Mouse (Mus musculus): Measurements from ENCODE around the gene Apeh. TPM values are rescaled to one million over a fixed set of nuclear protein-coding genes. Genes with fewer than 3 reads are reported as not detected.

The Apeh gene
- polyA plus RNA-seq, 1 experiment from 2014 or later: 48.7 TPM

DNA sequence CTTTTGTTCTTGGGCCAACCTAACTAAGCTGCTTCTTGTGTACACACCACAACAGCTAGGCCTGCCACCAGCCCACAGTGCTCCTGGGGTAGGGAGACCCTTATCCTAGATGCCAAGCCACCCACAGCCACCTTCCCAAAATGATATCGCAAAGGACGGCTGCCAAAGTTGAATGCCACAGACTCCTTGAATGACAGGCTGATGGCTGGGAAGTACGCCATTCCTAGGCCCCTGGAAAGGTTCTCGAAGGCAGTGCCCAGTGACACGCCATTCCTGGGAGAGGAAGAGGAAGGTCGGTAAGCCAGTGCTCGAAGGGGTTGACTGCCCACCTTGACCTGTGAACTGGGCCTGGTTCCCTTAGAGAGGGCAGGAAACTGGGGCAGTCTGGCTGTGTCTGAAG is 24.9 kb downstream of the Apeh start:
- no peak overlapping the region for H3K27ac ChIP-seq
- H3K27me3 ChIP-seq (ENCODE audit: control insufficient read depth, insufficient read depth, low read length): no peaks in the 10 kb centered on the region
- no peaks in the 10 kb centered on the region for H3K9me3 ChIP-seq (ENCODE audit: control insufficient read depth, low read length)
- no peak overlapping the region for H3K4me3 ChIP-seq (replicated peaks; ENCODE audit: low read length)
- H3K9ac ChIP-seq: no peak overlapping the region
- H3K4me2 ChIP-seq (replicated peaks): no peak overlapping the region
- ATAC-seq (ENCODE audit: low FRiP score) (no peak), DNase-seq (ENCODE audit: low spot score) (no peak)
- H3K36me3 ChIP-seq (replicated peaks; ENCODE audit: control insufficient read depth, insufficient read depth): peaks cover 47% of the 10 kb centered on the region
- no peaks in the 10 kb centered on the region for H3K4me1 ChIP-seq (replicated peaks; ENCODE audit: control insufficient read depth, insufficient read depth, low read length)
- whole genome bisulfite sequencing: 95% methylated on average over 7 of the region's 7 CpGs

GRCm38 (mm10) chr9:108069007-108069406 is 25.4 kb downstream of the Apeh start:
- Histone ChIP-seq H3K9ac (no peak overlapping the region), H3K27ac (no peak overlapping the region), H3K9me3 (ENCODE audit: control insufficient read depth, low read length) (no peaks in the 10 kb centered on the region), H3K27me3 (ENCODE audit: control insufficient read depth, insufficient read depth, low read length) (no peaks in the 10 kb centered on the region), H3K4me1 (replicated peaks; ENCODE audit: control insufficient read depth, insufficient read depth, low read length) (no peaks in the 10 kb centered on the region), H3K4me3 (replicated peaks; ENCODE audit: low read length) (no peak overlapping the region), H3K4me2 (replicated peaks) (no peak overlapping the region), H3K36me3 (replicated peaks; ENCODE audit: control insufficient read depth, insufficient read depth) (peaks cover 52% of the 10 kb centered on the region)
- ATAC-seq (ENCODE audit: low FRiP score) (no peak), DNase-seq (ENCODE audit: low spot score) (no peak)
- WGBS: 91% methylated on average over 9 of the region's 9 CpGs

GRCm38 (mm10) chr9:108067900-108068299 is 26.5 kb downstream of the Apeh start:
- DNase-seq (ENCODE audit: low spot score): peak; percentile 92
- Histone ChIP-seq H3K4me3 (replicated peaks; ENCODE audit: low read length) (no peak overlapping the region), H3K27ac (no peak overlapping the region), H3K27me3 (ENCODE audit: control insufficient read depth, insufficient read depth, low read length) (no peaks in the 10 kb centered on the region), H3K4me1 (replicated peaks; ENCODE audit: control insufficient read depth, insufficient read depth, low read length) (no peaks in the 10 kb centered on the region), H3K9ac (no peak overlapping the region), H3K36me3 (replicated peaks; ENCODE audit: control insufficient read depth, insufficient read depth) (peaks cover 63% of the 10 kb centered on the region), H3K9me3 (ENCODE audit: control insufficient read depth, low read length) (no peaks in the 10 kb centered on the region), H3K4me2 (replicated peaks) (no peak overlapping the region)
- WGBS: 26% methylated on average over 8 of the region's 8 CpGs
- ATAC-seq (ENCODE audit: low FRiP score): peak; percentile 47; the same call in 1 of the 2 replicates

DNA sequence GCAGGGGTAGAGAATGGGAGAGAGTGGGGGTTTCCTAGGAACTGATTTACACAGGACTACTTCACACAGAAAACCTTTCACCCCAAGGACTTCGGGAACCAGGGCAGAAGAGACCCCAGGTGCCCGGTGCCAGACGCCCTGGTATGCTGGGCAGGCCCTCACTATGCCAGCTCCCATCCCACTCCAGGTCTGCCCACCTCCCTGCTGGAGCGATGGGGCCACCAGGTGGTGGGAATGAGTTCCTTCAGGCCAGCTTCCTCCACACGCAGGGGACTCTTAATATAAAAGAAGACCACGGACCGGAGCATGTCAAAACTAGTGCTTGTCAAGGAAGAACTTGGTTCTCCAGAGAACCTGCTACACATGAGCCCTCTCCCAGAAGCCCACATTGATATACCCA is 27.2 kb downstream of the Apeh start:
- no peak overlapping the region for H3K9ac ChIP-seq
- peaks cover 64% of the 10 kb centered on the region for H3K36me3 ChIP-seq (replicated peaks; ENCODE audit: control insufficient read depth, insufficient read depth)
- no peaks in the 10 kb centered on the region for H3K27me3 ChIP-seq (ENCODE audit: control insufficient read depth, insufficient read depth, low read length)
- DNase-seq (ENCODE audit: low spot score): no peak
- H3K4me1 ChIP-seq (replicated peaks; ENCODE audit: control insufficient read depth, insufficient read depth, low read length): no peaks in the 10 kb centered on the region
- WGBS: 86% methylated on average over 7 of the region's 7 CpGs
- no peak overlapping the region for H3K27ac ChIP-seq
- H3K4me2 ChIP-seq (replicated peaks): no peak overlapping the region
- no peaks in the 10 kb centered on the region for H3K9me3 ChIP-seq (ENCODE audit: control insufficient read depth, low read length)
- no peak overlapping the region for H3K4me3 ChIP-seq (replicated peaks; ENCODE audit: low read length)
- ATAC-seq (ENCODE audit: low FRiP score): no peak

GRCm38 (mm10) chr9:108065491-108066011 is 28.9 kb downstream of the Apeh start:
- no peak overlapping the region for H3K27ac ChIP-seq
- H3K27me3 ChIP-seq (ENCODE audit: control insufficient read depth, insufficient read depth, low read length): no peaks in the 10 kb centered on the region
- peak; percentile 63 for DNase-seq (ENCODE audit: low spot score)
- no peak overlapping the region for H3K4me3 ChIP-seq (replicated peaks; ENCODE audit: low read length)
- ATAC-seq (ENCODE audit: low FRiP score): 0 out of 2 replicates have a peak, but pooled peaks have one; percentile 62
- no peaks in the 10 kb centered on the region for H3K4me1 ChIP-seq (replicated peaks; ENCODE audit: control insufficient read depth, insufficient read depth, low read length)
- peaks cover 58% of the 10 kb centered on the region for H3K36me3 ChIP-seq (replicated peaks; ENCODE audit: control insufficient read depth, insufficient read depth)
- H3K9ac ChIP-seq: no peak overlapping the region
- no peak overlapping the region for H3K4me2 ChIP-seq (replicated peaks)
- WGBS: 50% methylated on average over 5 of the region's 5 CpGs
- no peaks in the 10 kb centered on the region for H3K9me3 ChIP-seq (ENCODE audit: control insufficient read depth, low read length)

- H3K36me3 ChIP-seq (replicated peaks; ENCODE audit: control insufficient read depth, insufficient read depth): peaks cover 58% of the 10 kb centered on the region
- no peak overlapping the region for H3K4me3 ChIP-seq (replicated peaks; ENCODE audit: low read length)
- no peak overlapping the region for H3K4me2 ChIP-seq (replicated peaks)
- DNase-seq (ENCODE audit: low spot score) (no peak), ATAC-seq (ENCODE audit: low FRiP score) (no peak)
- H3K27me3 ChIP-seq (ENCODE audit: control insufficient read depth, insufficient read depth, low read length): no peaks in the 10 kb centered on the region
- no peak overlapping the region for H3K9ac ChIP-seq
- WGBS: 89% methylated on average over 12 of the region's 12 CpGs
- H3K4me1 ChIP-seq (replicated peaks; ENCODE audit: control insufficient read depth, insufficient read depth, low read length): no peaks in the 10 kb centered on the region
- H3K9me3 ChIP-seq (ENCODE audit: control insufficient read depth, low read length): no peaks in the 10 kb centered on the region
- no peak overlapping the region for H3K27ac ChIP-seq
Measured at GRCm38 (mm10) chr9:108063361-108063760, 31.0 kb downstream of the Apeh start.

GRCm38 (mm10) chr9:108062142-108062541 is 32.3 kb downstream of the Apeh start:
- DNase-seq (ENCODE audit: low spot score) (no peak), ATAC-seq (ENCODE audit: low FRiP score) (no peak)
- Histone ChIP-seq H3K36me3 (replicated peaks; ENCODE audit: control insufficient read depth, insufficient read depth) (peaks cover 70% of the 10 kb centered on the region), H3K9me3 (ENCODE audit: control insufficient read depth, low read length) (no peaks in the 10 kb centered on the region), H3K27me3 (ENCODE audit: control insufficient read depth, insufficient read depth, low read length) (no peaks in the 10 kb centered on the region), H3K4me1 (replicated peaks; ENCODE audit: control insufficient read depth, insufficient read depth, low read length) (no peaks in the 10 kb centered on the region), H3K4me2 (replicated peaks) (no peak overlapping the region), H3K4me3 (replicated peaks; ENCODE audit: low read length) (no peak overlapping the region), H3K9ac (no peak overlapping the region), H3K27ac (no peak overlapping the region)
- 87% methylated on average over 3 of the region's 3 CpGs for WGBS

GRCm38 (mm10) chr9:108058291-108058690 is 36.1 kb downstream of the Apeh start:
- ATAC-seq (ENCODE audit: low FRiP score): no peak
- Histone ChIP-seq H3K36me3 (replicated peaks; ENCODE audit: control insufficient read depth, insufficient read depth) (peaks cover 85% of the 10 kb centered on the region), H3K27me3 (ENCODE audit: control insufficient read depth, insufficient read depth, low read length) (no peaks in the 10 kb centered on the region), H3K9ac (no peak overlapping the region), H3K4me1 (replicated peaks; ENCODE audit: control insufficient read depth, insufficient read depth, low read length) (0 out of 2 replicates have a peak, but pooled peaks cover 1% of the 10 kb centered on the region), H3K27ac (no peak overlapping the region), H3K4me2 (replicated peaks) (no peak overlapping the region), H3K4me3 (replicated peaks; ENCODE audit: low read length) (no peak overlapping the region), H3K9me3 (ENCODE audit: control insufficient read depth, low read length) (no peaks in the 10 kb centered on the region)
- DNase-seq (ENCODE audit: low spot score): no peak
- 92% methylated on average over 9 of the region's 9 CpGs for WGBS

GRCm38 (mm10) chr9:108057262-108057562 is 37.2 kb downstream of the Apeh start:
- Histone ChIP-seq H3K4me3 (replicated peaks; ENCODE audit: low read length) (no peak overlapping the region), H3K9ac (no peak overlapping the region), H3K9me3 (ENCODE audit: control insufficient read depth, low read length) (no peaks in the 10 kb centered on the region), H3K27me3 (ENCODE audit: control insufficient read depth, insufficient read depth, low read length) (no peaks in the 10 kb centered on the region), H3K27ac (no peak overlapping the region), H3K4me2 (replicated peaks) (no peak overlapping the region), H3K4me1 (replicated peaks; ENCODE audit: control insufficient read depth, insufficient read depth, low read length) (0 out of 2 replicates have a peak, but pooled peaks cover 4% of the 10 kb centered on the region), H3K36me3 (replicated peaks; ENCODE audit: control insufficient read depth, insufficient read depth) (peaks cover 76% of the 10 kb centered on the region)
- DNase-seq (ENCODE audit: low spot score) (no peak), ATAC-seq (ENCODE audit: low FRiP score) (no peak)
- WGBS: 91% methylated on average over 5 of the region's 5 CpGs
